Mouse (Mus musculus) CD4-positive, CD25-positive, alpha-beta regulatory T cell, adult 9 weeks (primary cell): Measurements from ENCODE around the gene Zfp189. TPM values are rescaled to one million over a fixed set of nuclear protein-coding genes. Genes with fewer than 3 reads are reported as not detected.

Experiments
- polyA plus RNA-seq: library from polyadenylated mRNA; unstranded; fragments of 100-300 nt; shearing (Covaris generic); gene quantifications from one replicate; pipeline ENCODE4 v1.2.1, GENCODE M21; 2017

Gene Zfp189
- 4.4 TPM for polyA plus RNA-seq

GRCm38 (mm10) chr4:49520572-49521340 lies at the start of gene Zfp189, which contains the start of gene Mrpl50:
TSS of gene Zfp189 (plus strand) at chr4:49521176.
TSS of gene Mrpl50 (minus strand) at chr4:49521093.

GRCm38 (mm10) chr4:49473435-49474100 lies 47.4 kb upstream of the Zfp189 start, which contains the start of gene Acnat1:
TSS of gene Acnat1 (minus strand) at chr4:49473912.

GRCm38 (mm10) chr4:49506386-49506785 lies 14.6 kb upstream of the Zfp189 start, which contains the start of gene Baat:
TSS of gene Baat (minus strand) at chr4:49506557.

GRCm38 (mm10) chr4:49549383-49549782 lies 28.4 kb downstream of the Zfp189 start, which contains the start of gene Aldob:
TSS of gene Aldob (minus strand) at chr4:49549546.

Other genes starting within 250 kb of the Zfp189 start
- gene Acnat2, start 113.0 kb upstream of the Zfp189 start, polyA plus RNA-seq, result not detected
- not detected for gene Acnat1, start 47.3 kb upstream of the Zfp189 start, polyA plus RNA-seq
- gene Baat, start 14.6 kb upstream of the Zfp189 start, polyA plus RNA-seq, result not detected
- gene Mrpl50, start 83 bp upstream of the Zfp189 start, polyA plus RNA-seq, result 28.5 TPM
- not detected for gene Aldob, start 28.4 kb downstream of the Zfp189 start, polyA plus RNA-seq
- not detected for gene Tmem246, start 76.7 kb downstream of the Zfp189 start, polyA plus RNA-seq
- 70.8 TPM for gene Rnf20, start 110.8 kb downstream of the Zfp189 start, polyA plus RNA-seq
- 0.12 TPM for gene Ppp3r2, start 160.8 kb downstream of the Zfp189 start, polyA plus RNA-seq